Mouse (Mus musculus) right cerebral cortex, postnatal 36 days (tissue): Measurements from ENCODE around the gene Atf6.

Source experiments
- DNase-seq, 2 experiments: peaks; one replicate each; pipeline ENCODE4 v3.0.0; 2022; ENCODE audit warnings: low spot score in 2 of 2, mixed read lengths in 1 of 2

The Atf6 gene

GRCm38 (mm10) chr1:170867691-170868105, at the start of gene Atf6:
Gene Atf6 (minus strand): TSS chr1:170867771.
- peak; percentile 91 to 95 for DNase-seq

DNA sequence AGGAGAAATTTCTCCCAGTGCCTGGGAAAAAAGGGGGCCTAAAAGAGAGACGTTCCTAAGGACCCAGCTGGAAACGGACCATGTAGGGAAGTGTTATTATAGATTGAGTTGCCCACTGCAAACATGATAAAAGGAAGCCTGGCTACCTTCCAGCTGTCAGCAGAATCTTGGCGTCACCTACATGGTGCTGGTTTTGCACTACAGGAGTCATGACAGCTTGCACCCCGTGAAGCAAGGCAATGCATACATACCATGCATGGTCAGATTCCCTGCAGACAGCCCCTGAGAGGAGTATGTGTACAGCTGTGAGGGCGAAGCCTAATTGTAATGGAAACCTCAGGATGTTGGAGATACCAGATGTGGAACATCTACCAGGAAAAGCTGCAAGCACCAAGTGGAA, 48.1 kb upstream of the Atf6 start:
- DNase-seq = no peak

DNA sequence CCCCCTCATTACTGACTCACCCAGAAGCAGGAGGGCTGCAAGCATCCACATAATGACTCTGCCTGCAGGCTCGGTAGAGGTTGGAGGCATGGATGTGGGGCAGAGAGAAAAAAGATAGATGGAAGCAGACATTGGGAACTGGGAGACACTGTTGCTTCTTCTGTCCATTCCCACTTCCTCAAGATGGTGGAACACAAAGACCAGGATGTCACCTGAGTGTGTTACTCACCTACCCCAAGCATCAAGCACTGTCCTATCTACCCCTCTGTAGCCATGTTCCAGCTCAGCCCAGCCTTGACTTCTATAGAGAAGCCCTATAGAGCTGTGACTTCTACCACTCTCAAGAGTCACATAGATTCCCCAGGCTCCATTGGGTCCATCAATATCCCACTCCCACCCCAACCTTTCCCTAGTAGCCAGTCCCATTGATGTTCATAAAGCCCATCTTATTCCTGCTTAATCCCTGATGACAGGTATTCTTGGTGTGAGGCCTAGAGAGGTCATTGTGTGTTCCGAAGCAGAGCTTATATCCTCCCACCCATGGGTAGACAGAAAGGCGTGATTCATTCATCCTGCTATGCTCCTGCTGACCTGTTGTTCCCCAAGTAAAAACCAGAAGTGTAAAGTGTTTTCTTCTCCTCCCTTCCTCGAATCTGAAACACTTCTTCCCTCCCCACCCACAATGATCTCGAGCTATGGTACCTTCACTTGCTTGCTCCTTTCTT, 45.5 kb upstream of the Atf6 start, which contains the start of gene Fcrlb:
Fcrlb (minus strand) TSS at position 51 of the 725 bp plus-strand sequence.
- no peak for DNase-seq

- DNase-seq = no peak
Observed at GRCm38 (mm10) chr1:170911907-170912660, 44.5 kb upstream of the Atf6 start.

DNA sequence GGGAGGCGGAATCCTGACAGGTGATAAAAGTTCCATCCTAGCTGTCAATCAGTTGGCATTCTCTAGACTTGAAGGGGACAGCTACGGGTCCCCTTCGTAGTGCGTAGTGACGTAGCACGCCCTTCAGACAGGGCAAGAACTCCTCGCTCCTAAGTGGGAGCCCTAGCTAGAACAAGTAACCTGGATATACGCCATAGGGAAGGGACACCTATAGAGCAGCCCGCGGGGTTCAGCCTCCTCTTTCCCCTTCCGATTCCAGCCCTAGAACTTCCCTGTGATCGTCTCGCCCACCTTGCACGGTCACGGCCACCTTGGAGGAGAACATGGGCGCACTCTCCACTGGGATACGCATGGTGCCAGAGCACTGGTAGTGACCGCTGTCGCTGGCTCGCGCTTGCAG, 40.8 kb upstream of the Atf6 start:
- DNase-seq = no peak

DNA sequence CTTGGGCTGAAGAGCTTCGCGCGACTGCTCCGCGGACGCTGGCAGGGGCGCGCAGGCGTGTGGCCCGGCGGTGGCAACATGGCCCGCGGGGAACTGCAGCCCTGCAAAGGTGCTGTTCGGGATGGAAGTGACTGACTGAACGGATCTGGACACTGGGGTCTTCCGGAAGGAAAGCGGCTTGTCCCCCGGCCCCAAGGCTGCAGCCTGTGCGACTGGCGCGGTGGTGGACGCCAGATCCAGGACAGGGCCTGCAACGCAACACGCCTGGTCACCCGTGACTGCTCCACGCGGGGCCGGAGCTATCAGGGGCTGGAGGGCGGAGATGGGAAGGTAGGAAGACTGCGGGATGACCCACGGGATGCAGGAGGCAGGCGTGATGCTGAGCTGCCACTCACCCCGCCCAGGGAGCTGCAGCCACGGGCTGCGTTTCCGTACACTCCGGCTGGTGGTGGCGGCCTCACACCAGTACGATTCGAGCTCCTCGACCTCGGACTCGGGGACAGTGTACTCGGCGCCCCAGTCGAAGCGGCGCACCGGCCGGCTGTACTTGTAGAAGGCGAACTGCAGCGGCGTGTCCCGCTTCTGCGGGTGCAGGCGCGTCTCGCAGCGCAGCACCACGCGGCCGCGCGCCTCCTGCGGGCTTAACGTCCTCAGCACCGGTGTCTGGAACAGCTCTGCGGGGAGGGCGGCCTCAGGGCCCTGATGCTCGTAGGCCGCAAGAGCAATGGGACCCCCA, 40.1 kb upstream of the Atf6 start:
- DNase-seq = peak in 1 of 2 experiments; percentile 9

GRCm38 (mm10) chr1:170907111-170907455, 39.5 kb upstream of the Atf6 start:
- no peak for DNase-seq

DNA sequence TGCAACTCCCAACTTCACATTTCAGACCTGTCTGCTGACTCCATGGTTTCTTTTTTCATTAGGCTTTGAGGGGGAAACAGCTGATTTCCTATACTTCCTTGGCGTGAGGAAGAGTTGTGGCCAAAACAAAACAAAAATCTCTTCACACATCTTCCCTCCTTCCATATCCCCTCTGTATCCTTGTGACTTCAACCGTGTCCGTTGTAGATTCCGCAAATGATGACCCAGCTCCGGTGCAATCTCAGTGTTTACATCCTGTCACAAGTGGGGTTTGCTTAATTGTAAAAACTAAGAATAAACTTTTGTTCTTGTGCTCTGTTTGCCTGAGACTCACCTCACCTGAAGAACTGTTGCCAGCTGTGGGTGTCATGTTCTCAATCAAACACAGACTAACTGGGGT, 35.9 kb upstream of the Atf6 start:
- no peak for DNase-seq

- DNase-seq = peak; percentile 55 to 65
Observed at GRCm38 (mm10) chr1:170901536-170902238, 34.1 kb upstream of the Atf6 start.

GRCm38 (mm10) chr1:170900799-170901467, 33.4 kb upstream of the Atf6 start:
- peak in 1 of 2 experiments; percentile 16 for DNase-seq

GRCm38 (mm10) chr1:170898413-170899075, 31.0 kb upstream of the Atf6 start:
- DNase-seq = no peak

DNA sequence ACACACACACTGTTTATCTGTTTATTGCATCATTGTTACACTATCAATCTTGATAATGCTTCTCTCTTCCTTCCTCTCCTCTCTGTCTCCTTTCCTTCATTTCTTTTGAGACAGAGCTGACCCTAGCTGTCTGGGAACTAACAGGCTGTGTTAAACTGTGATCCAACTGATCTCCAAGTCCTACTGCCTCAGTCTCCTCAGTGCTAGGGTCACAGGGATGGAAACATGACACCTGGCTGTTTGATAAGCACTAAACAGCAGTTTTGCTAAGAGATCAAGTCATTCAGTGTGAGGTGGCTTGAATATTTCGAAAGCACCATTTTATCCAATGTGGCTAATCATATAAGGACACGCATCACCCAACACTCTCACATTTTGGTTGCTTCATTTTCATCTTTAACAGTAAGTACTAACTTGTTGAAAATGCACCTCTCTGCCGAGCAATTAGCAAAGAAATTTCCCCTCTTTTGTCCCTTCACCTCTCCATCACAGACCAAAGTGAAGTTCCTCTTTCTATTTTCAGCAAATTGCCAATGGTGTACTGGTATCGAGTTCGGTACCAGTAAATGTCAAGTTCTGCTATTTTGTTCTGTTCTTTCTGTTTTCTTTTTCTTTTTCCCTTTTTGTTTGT, 29.2 kb upstream of the Atf6 start:
- no peak for DNase-seq

- DNase-seq = no peak
Observed at GRCm38 (mm10) chr1:170894603-170895602, 27.3 kb upstream of the Atf6 start.

GRCm38 (mm10) chr1:170892279-170892678, 24.7 kb upstream of the Atf6 start:
- no peak for DNase-seq

DNA sequence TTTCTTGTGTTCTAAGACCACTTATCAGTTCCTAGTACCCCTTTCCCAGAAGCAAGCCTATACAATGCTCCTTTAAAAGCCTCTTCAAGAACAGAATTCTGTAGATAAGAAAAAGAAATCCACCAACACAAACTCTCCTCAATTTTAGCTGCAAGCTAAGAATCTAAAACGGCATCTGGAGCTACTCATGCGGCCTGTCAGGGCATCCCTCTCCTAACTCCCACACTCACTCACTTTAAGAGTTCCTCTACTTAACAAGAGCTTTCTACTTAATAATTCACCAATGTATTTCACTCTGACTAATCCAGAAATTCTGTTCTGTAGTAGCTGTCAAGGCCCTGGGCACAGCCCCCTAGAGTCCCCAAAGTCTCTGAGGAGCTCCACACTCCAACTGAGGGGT, 24.1 kb upstream of the Atf6 start:
- DNase-seq = no peak

DNA sequence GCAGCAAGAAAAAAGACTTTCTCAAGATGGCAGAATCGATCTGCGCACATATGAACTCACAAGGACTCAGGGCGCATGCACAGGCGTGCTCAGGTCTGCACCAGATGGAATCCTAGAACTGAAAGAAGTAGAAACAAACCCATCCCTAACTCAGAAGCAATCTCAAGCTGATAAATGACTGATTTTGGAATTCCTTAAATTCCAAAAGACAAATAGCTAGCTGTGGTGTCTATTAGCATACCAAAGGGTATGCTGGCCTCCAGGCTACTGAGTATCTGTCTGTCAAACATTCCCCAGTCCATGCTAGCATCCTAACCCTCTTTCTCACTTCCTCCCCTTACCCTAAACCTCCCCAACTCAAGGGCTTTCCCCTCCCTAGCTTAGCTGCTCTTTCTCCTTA, 21.7 kb upstream of the Atf6 start:
- DNase-seq = no peak

GRCm38 (mm10) chr1:170886044-170886458, 18.5 kb upstream of the Atf6 start:
- DNase-seq = no peak

- DNase-seq = peak; percentile 88 to 91
Observed at GRCm38 (mm10) chr1:170884978-170885561, 17.5 kb upstream of the Atf6 start, which contains the start of the genes Gm26620 and Dusp12. Gene Gm26620 (plus strand): TSS chr1:170885065. Gene Dusp12 (minus strand): TSS chr1:170885540.
